ENCODE assay signal across 11 mouse cellular contexts in the genomic region with DNA sequence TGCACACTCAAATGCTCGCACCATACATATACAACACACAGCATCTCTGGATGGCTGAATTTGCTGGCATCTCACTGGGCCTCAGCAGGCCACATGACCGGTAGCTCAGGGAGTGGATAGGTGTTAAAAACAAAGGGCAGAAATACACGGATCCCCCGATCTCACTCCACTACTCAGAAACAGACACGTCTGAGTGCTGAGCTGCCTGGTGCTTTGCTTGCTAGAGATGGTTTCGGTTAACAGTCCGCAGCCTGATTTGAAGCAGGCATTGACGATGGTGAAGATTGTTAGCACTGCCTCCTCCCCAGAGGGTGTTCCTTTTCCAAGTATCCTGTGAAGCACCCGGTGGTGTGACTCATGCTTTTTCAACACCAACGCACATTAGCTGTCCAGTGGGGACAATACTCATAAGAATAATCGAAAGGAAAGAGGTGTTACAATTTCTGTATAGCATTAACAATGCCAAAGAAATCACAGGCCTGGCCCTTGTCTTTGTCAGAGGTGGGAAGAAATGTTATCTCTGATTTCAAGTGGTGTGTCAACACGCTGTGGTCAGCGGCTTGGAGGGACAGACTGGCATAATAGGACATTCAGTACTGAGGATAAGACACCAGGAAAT.
DNase-seq lines count a peak whose midpoint lies in the region; ATAC-seq lines count a peak whose summit lies in the region.
"Had no signal": no experiment of that assay in that cellular context is flagged by ENCODE, and none has a peak within 500 bp of the region (broad histone marks: within the 10 kb centered on the region; RNA-seq: fewer than 3 reads in every experiment).

No protein-coding gene starts in this region.

- H3K4me1 ChIP-seq in hindbrain, embryonic 12.5 days, result no peaks in the 10 kb centered on the region
- peaks cover 3% of the 10 kb centered on the region; the same call in 1 of the 2 replicates for H3K4me1 ChIP-seq in hindbrain, embryonic 10.5 days (replicated peaks)
- H3K4me1 ChIP-seq in heart, embryonic 16.5 days (ENCODE audit: control insufficient read depth, insufficient read depth, low read length), result peaks cover 5% of the 10 kb centered on the region; the same call in 1 of the 2 replicates
- H3K4me1 ChIP-seq in stomach, embryonic 14.5 days (ENCODE audit: control insufficient read depth, insufficient read depth, low read length), result no peaks in the 10 kb centered on the region
- H3K4me1 ChIP-seq: embryonic facial prominence, embryonic 15.5 days had no signal

- WGBS in hindbrain, embryonic 12.5 days, result 72% methylated on average over 13 of the region's 13 CpGs
- 76% methylated on average over 13 of the region's 13 CpGs for WGBS in hindbrain, embryonic 10.5 days
- WGBS in heart, embryonic 16.5 days, result 22% methylated on average over 13 of the region's 13 CpGs
- 61% methylated on average over 13 of the region's 13 CpGs for WGBS in stomach, embryonic 14.5 days

- H3K9ac ChIP-seq in hindbrain, embryonic 12.5 days, result no peak overlapping the region
- H3K9ac ChIP-seq in heart, embryonic 16.5 days (ENCODE audit: low read length), result peak overlapping the region; percentile 54
- no peak overlapping the region for H3K9ac ChIP-seq in stomach, embryonic 14.5 days (replicated peaks; ENCODE audit: low read depth, low read length)
- H3K9ac ChIP-seq: embryonic facial prominence, embryonic 15.5 days; hindbrain, embryonic 14.5 days had no signal

- H3K27ac ChIP-seq in hindbrain, embryonic 12.5 days, result peak overlapping the region; percentile 30; the same call in 1 of the 2 replicates
- H3K27ac ChIP-seq in hindbrain, embryonic 10.5 days, result no peak overlapping the region
- peak overlapping the region; percentile 75 for H3K27ac ChIP-seq in heart, embryonic 16.5 days (ENCODE audit: low read length)
- H3K27ac ChIP-seq in stomach, embryonic 14.5 days (ENCODE audit: low read length), result peak overlapping the region; percentile 7; the same call in 1 of the 2 replicates
- H3K27ac ChIP-seq: embryonic facial prominence, embryonic 15.5 days; hindbrain, embryonic 14.5 days had no signal

- intact Hi-C loops in left cerebral cortex, postnatal 25 days (cut with DNase I), result no loop called here

- no peak for ATAC-seq in hindbrain, embryonic 12.5 days (ENCODE audit: low FRiP score)
- peak; percentile 88 for ATAC-seq in heart, embryonic 16.5 days (replicated peaks; ENCODE audit: extremely low read depth, insufficient read depth, low FRiP score)
- ATAC-seq in stomach, embryonic 14.5 days (ENCODE audit: insufficient number of reproducible peaks, insufficient read depth, low FRiP score, low read depth), result no peak

- H3K4me3 ChIP-seq in hindbrain, embryonic 12.5 days, result no peak overlapping the region
- no peak overlapping the region for H3K4me3 ChIP-seq in hindbrain, embryonic 10.5 days
- peak overlapping the region; percentile 23 for H3K4me3 ChIP-seq in heart, embryonic 16.5 days (ENCODE audit: low read length)
- H3K4me3 ChIP-seq in stomach, embryonic 14.5 days (ENCODE audit: low read depth, low read length), result no peak overlapping the region
- H3K4me3 ChIP-seq: embryonic facial prominence, embryonic 15.5 days had no signal

- H3K4me2 ChIP-seq in hindbrain, embryonic 12.5 days (replicated peaks), result no peak overlapping the region
- H3K4me2 ChIP-seq in heart, embryonic 16.5 days (ENCODE audit: low read depth, low read length), result peak overlapping the region; percentile 62
- no peak overlapping the region for H3K4me2 ChIP-seq in stomach, embryonic 14.5 days (replicated peaks; ENCODE audit: low read depth, low read length)
- H3K4me2 ChIP-seq: embryonic facial prominence, embryonic 15.5 days; hindbrain, embryonic 14.5 days had no signal

- H3K27me3 ChIP-seq in hindbrain, embryonic 12.5 days, result no peaks in the 10 kb centered on the region
- H3K27me3 ChIP-seq in hindbrain, embryonic 10.5 days (ENCODE audit: insufficient read depth, poor library complexity, severe bottlenecking), result no peaks in the 10 kb centered on the region
- 0 out of 2 replicates have a peak, but pooled peaks cover 2% of the 10 kb centered on the region for H3K27me3 ChIP-seq in heart, embryonic 16.5 days (ENCODE audit: control insufficient read depth, insufficient read depth, low read length)
- no peaks in the 10 kb centered on the region for H3K27me3 ChIP-seq in stomach, embryonic 14.5 days (ENCODE audit: control insufficient read depth, insufficient read depth, low read length)
- H3K27me3 ChIP-seq: embryonic facial prominence, embryonic 15.5 days had no signal

- H3K9me3 ChIP-seq in hindbrain, embryonic 12.5 days (replicated peaks), result no peaks in the 10 kb centered on the region
- H3K9me3 ChIP-seq in hindbrain, embryonic 10.5 days, result 0 out of 2 replicates have a peak, but pooled peaks cover 2% of the 10 kb centered on the region
- H3K9me3 ChIP-seq in heart, embryonic 16.5 days (replicated peaks; ENCODE audit: control insufficient read depth, low read length), result peaks cover 15% of the 10 kb centered on the region; the same call in 1 of the 2 replicates
- H3K9me3 ChIP-seq in stomach, embryonic 14.5 days (ENCODE audit: control insufficient read depth, low read depth, low read length), result no peaks in the 10 kb centered on the region
- H3K9me3 ChIP-seq: embryonic facial prominence, embryonic 15.5 days had no signal

- no peaks in the 10 kb centered on the region for H3K36me3 ChIP-seq in hindbrain, embryonic 12.5 days
- H3K36me3 ChIP-seq in hindbrain, embryonic 10.5 days, result no peaks in the 10 kb centered on the region
- no peaks in the 10 kb centered on the region for H3K36me3 ChIP-seq in heart, embryonic 16.5 days (ENCODE audit: control insufficient read depth, insufficient read depth)
- H3K36me3 ChIP-seq in stomach, embryonic 14.5 days (ENCODE audit: control insufficient read depth, insufficient read depth, low read length), result no peaks in the 10 kb centered on the region
- H3K36me3 ChIP-seq: embryonic facial prominence, embryonic 15.5 days had no signal

- no peak for DNase-seq in hindbrain, embryonic 10.5 days (ENCODE audit: low spot score)
- DNase-seq in fat pad, adult 2 months (ENCODE audit: extremely low read depth, low read depth, low spot score), result peak; percentile 4
- DNase-seq in left cerebral cortex, postnatal 25 days (ENCODE audit: low spot score in 2 of 2), result no peak
- DNase-seq in ovary, postnatal 14 days (ENCODE audit: low spot score), result no peak
- DNase-seq in spleen, adult 12 weeks (ENCODE audit: low spot score), result no peak
- DNase-seq: cerebellum, postnatal 14 days had no signal
